Mouse (Mus musculus) layer of hippocampus, postnatal 25 days (tissue): ENCODE data around the gene Ubxn4. TPM values are rescaled to one million over a fixed set of nuclear protein-coding genes. Genes with fewer than 3 reads are reported as not detected.
"Not testable (repeated sequence)": the region's sequence is repeated elsewhere in the genome, so short reads cannot be mapped to it uniquely, and the experiment has no call there.

Experiments
- DNase-seq, 2 experiments: peaks; one replicate each; pipeline ENCODE4 v3.0.0; 2022; ENCODE audit warnings: mixed read lengths in 2 of 2, low spot score in 1 of 2; ENCODE audit errors: extremely low spot score in 1 of 2
- microRNA-seq, 2 experiments: library from miRNA; unstranded; fragments of <30 nt; microRNA quantifications; one replicate each; pipeline ENCODE4 v1.2.0; 2021
- total RNA-seq, 2 experiments: library from RNA; stranded (reverse); gene quantifications; 2 replicates each; pipeline ENCODE4 v1.2.3; 2021

Gene Ubxn4
- total RNA-seq, 2 experiments from 2014 or later: 58.8 to 59.9 TPM

DNA sequence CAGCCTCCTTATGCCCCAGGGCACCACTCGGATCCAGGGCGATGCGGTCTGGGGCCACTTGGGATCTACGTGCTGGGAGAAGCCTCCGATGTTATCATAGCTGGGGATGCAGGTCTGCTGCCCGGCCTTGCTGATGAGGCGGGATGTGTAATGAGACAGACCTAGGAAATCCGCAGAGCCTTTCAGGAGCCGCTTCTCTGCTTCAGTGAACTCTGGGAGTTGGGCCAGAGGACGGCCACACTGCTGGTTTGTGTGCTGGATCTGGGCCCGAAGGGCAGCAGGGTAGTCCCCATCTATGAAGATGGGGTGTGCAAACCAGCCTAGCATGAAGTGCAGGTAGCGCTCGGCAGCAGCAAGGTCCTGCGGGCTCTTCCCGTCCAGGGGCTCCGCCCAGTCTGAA is 60.1 kb downstream of the Ubxn4 start:
- DNase-seq: no peak

DNA sequence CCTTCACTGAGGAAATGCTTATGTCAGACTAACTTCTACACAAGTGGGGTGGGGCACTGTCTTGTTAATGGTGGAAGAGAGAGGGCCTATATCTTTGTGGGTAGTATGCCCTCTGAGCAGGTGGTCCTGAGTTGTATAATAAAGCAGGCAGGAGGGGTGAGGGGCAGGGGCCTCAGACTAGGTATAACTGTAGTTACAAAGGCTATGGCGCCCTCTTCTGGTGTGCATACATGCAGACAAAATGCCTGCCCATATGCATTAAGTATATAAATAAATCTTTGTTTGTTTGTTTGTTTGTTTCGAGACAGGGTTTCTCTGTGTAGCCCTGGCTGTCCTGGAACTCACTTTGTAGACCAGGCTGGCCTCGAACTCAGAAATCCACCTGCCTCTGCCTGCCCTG is 65.3 kb downstream of the Ubxn4 start:
- no peak for DNase-seq

DNA sequence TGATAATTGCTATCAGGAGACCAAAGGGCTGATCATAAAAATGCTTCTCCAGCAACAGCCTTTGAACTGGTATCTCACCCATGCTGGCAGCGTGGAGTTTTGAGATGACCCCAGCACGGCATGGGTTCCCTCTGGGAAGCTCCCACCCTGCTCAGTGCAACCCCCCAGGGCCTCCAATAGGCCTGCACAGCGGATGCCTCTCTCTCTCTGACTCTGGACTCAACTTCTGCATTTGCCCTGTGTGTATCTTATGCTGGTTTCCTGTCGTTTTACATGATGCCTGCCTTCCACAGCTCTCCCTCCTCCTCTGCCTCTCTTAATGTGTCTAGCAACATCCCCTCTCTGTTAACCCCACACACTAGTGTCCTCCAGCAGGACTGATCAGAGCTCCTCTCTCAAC is 70.9 kb downstream of the Ubxn4 start:
- no peak for DNase-seq

DNA sequence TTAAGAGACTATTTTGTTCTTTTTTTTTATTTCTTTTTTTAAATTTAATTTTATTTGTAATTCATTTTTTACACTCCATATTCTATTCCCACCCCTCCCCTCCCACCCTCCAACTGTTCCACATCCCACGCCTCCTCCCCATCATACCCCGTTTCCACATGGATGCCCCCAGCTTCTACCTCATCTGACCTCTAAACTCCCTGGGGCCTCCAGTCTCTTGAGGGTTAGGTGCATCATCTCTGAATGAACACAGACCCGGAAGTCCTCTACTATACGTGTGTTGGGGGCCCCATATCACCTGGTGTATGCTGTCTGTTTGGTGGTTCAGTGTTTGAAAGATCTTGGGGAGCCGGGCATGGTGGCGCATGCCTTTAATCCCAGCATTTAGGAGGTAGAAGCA is 75.5 kb downstream of the Ubxn4 start:
- not testable (repeated sequence) for DNase-seq

DNA sequence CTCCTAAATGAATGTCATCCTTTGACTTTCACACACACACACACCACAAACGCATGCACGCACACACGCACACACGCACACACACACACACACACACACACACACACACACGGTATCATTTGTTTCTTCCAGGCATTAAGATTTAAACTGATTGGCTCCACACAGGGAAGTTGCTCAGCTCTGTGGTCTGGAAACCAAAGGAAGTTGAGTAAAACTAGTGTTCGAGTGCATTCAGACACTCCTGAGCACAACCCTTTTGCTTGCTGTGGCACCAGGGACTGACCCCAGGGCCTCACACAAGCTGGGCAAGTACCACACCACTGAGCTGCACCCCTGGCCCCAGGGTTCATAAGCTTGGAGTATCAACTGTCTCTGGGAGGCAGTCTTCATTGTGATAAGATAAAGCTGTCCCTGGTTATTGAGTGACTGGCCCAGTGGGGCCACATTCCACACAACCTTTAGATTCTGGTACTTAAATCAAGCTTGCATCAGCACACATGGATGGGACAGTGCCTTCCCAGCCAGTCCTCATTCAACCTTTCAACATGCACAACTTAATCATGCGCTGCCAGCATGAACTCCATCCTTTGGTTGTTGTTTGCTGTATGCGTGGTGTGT is 79.4 kb downstream of the Ubxn4 start:
- DNase-seq: no peak

DNA sequence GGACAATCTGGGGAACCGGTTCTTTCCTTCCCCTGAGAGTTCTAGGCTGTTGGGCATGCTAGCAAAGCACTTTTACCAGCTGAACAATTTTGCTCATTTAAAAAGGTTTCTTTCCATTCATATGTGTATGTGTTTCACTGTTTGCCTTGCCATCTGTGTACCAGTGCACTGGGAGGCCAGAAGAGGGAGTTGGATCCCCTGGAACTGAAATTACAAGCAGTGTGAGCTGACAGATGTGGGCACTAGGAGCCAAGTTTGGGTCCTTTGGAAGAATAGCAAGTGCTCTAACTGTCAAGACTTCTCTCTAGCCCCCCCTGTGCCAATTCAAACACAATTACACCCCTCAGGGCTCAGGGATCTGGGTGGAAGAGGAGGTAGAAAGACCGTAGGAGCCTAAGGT is 81.0 kb downstream of the Ubxn4 start:
- no peak for DNase-seq

DNA sequence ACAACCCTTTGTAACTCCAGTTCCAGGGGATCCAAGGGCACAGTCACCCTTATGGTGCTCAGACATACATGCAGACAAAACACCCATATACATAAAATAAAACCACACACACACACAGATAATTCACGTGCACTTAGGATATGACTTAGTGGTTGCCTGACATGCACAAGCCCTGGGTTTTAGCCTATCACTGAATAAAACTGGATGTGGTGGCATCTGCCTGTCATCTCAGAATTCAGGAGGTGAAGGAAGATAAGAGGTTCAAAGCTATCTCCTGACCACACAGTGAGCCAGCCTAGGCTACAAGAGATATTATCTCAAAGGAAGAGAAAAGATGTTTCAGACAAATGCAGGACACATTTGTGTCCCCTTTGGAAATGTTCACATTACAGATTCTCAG is 83.4 kb downstream of the Ubxn4 start:
- DNase-seq: no peak

DNA sequence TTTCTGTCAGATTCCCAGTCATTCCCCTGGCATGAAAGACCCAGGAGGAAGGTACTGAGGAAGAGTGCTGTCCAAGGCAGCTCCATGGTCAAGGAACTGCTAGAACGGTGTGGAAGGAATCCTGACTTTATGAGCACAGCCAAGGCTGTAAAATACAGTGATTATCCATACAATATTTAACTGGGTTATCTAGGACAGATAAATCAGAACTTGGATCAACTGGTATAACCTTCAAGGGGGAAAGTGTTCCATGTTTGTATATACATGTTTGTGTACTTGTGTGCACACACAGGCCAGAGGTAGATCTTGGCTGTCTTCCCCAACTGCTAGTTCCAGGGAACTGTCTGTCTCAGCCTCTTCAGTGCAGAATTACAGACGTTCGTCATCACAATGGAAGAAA is 84.5 kb downstream of the Ubxn4 start, which contains the start of gene Lct:
TSS of gene Lct (minus strand) at position 101 of the 400 bp plus-strand sequence.
- DNase-seq: no peak

Small RNA genes within 50 kb of the gene (microRNA-seq; reads per million reads assigned to microRNA genes)
- 6,697 to 12,667 reads per million in 2 experiments for gene Mir128-1

Other genes with a start within 250 kb of the Ubxn4 start
- 1 to 10 TPM; 6.6 to 7.2 TPM for gene Zranb3, start 140.9 kb upstream of the Ubxn4 start, total RNA-seq
- 100 to 1,000 TPM; 193 to 273 TPM for gene R3hdm1, start 140.7 kb upstream of the Ubxn4 start, total RNA-seq
- gene Lct, start 84.4 kb downstream of the Ubxn4 start, total RNA-seq: 10 to 100 TPM; 61.6 to 63.3 TPM
- gene Mcm6, start 115.7 kb downstream of the Ubxn4 start, total RNA-seq: 10 to 100 TPM; 16.6 to 17.5 TPM
- 10 to 100 TPM; 68.7 to 70.1 TPM for gene Dars, start 173.4 kb downstream of the Ubxn4 start, total RNA-seq